Mouse (Mus musculus) spleen, adult 2 months (tissue): ENCODE results near the gene Dtl.

Experiments used
- CTCF ChIP-seq: fragments of 200-500 bp; IDR thresholded peaks from 2 replicates; pipeline ENCODE4 v1.5.1; 2011; ENCODE audit warnings: mild to moderate bottlenecking, inconsistent platforms; ENCODE audit not compliant: insufficient read depth, insufficient read length, insufficient replicate concordance; ENCODE audit errors: extremely low read depth
- POLR2A ChIP-seq: fragments of 200-500 bp; IDR thresholded peaks from 2 replicates; pipeline ENCODE4 v1.6.1; 2011; ENCODE audit warnings: low read depth, low read length, inconsistent platforms

DNA sequence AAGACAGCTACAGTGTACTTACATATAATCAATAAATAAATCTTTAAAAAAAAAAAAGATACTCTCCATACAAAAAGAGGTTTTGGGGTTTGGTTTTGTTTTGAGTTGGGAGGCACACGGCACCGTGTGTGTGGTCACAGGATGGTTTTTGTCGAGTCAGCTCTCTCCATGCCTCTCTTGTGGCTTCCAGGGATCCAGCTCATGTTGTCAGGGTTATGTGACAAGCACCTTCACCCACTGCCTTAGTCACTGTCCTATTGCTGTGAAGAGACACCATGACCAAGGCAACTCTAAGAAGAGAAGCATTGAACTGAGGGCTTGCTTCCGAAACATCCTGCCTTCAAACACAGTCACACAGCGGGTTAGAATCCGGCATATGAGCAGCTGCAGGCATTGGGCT lies 75.7 kb downstream of the Dtl start:
- no peak for TF ChIP-seq CTCF
- TF ChIP-seq POLR2A, result no peak
